Mouse (Mus musculus): Measurements from ENCODE around the gene Dnah2. TPM values are rescaled to one million over a fixed set of nuclear protein-coding genes. Genes with fewer than 3 reads are reported as not detected.

The Dnah2 gene
- polyA plus RNA-seq, 1 experiment from 2014 or later = 0.52 TPM

GRCm38 (mm10) chr11:69419813-69420553 lies 128.9 kb downstream of the Dnah2 start:
- peaks cover 28% of the 10 kb centered on the region for H3K27me3 ChIP-seq (replicated peaks; ENCODE audit: control insufficient read depth, insufficient read depth, low read length)
- peak overlapping the region; percentile 96 for H3K27ac ChIP-seq (ENCODE audit: low read depth, low read length)
- no peaks in the 10 kb centered on the region for H3K36me3 ChIP-seq (ENCODE audit: control insufficient read depth, insufficient read depth, low read length)
- WGBS = under 1% methylated on average over 31 of the region's 31 CpGs
- H3K9ac ChIP-seq (ENCODE audit: low read depth, low read length) = peak overlapping the region; percentile 59
- H3K4me1 ChIP-seq (replicated peaks; ENCODE audit: control insufficient read depth, insufficient read depth, low read length) = peaks cover 49% of the 10 kb centered on the region
- DNase-seq (ENCODE audit: low spot score) (peak; percentile 80), ATAC-seq (replicated peaks; ENCODE audit: low FRiP score) (peak; percentile 70)
- peak overlapping the region; percentile 58 for H3K4me3 ChIP-seq (ENCODE audit: low read depth, low read length)
- H3K9me3 ChIP-seq (ENCODE audit: control insufficient read depth, low read length) = no peaks in the 10 kb centered on the region
- H3K4me2 ChIP-seq = peak overlapping the region; percentile 93

GRCm38 (mm10) chr11:69419443-69419812 lies 129.5 kb downstream of the Dnah2 start:
- peak overlapping the region; percentile 59 for H3K9ac ChIP-seq (ENCODE audit: low read depth, low read length)
- peak overlapping the region; percentile 58 for H3K4me3 ChIP-seq (ENCODE audit: low read depth, low read length)
- under 1% methylated on average over 19 of the region's 19 CpGs for WGBS
- H3K27me3 ChIP-seq (replicated peaks; ENCODE audit: control insufficient read depth, insufficient read depth, low read length) = peaks cover 28% of the 10 kb centered on the region
- no peaks in the 10 kb centered on the region for H3K9me3 ChIP-seq (ENCODE audit: control insufficient read depth, low read length)
- H3K36me3 ChIP-seq (ENCODE audit: control insufficient read depth, insufficient read depth, low read length) = no peaks in the 10 kb centered on the region
- peak overlapping the region; percentile 96 for H3K27ac ChIP-seq (ENCODE audit: low read depth, low read length)
- DNase-seq (ENCODE audit: low spot score) = no peak
- H3K4me2 ChIP-seq = peak overlapping the region; percentile 93
- peaks cover 55% of the 10 kb centered on the region for H3K4me1 ChIP-seq (replicated peaks; ENCODE audit: control insufficient read depth, insufficient read depth, low read length)
- ATAC-seq (replicated peaks; ENCODE audit: low FRiP score) = no peak

- Histone ChIP-seq H3K9ac (ENCODE audit: low read depth, low read length) (peak overlapping the region; percentile 59), H3K27ac (ENCODE audit: low read depth, low read length) (peak overlapping the region; percentile 96), H3K36me3 (ENCODE audit: control insufficient read depth, insufficient read depth, low read length) (no peaks in the 10 kb centered on the region), H3K27me3 (replicated peaks; ENCODE audit: control insufficient read depth, insufficient read depth, low read length) (peaks cover 28% of the 10 kb centered on the region), H3K4me1 (replicated peaks; ENCODE audit: control insufficient read depth, insufficient read depth, low read length) (peaks cover 58% of the 10 kb centered on the region), H3K4me3 (ENCODE audit: low read depth, low read length) (peak overlapping the region; percentile 58), H3K9me3 (ENCODE audit: control insufficient read depth, low read length) (no peaks in the 10 kb centered on the region), H3K4me2 (peak overlapping the region; percentile 93)
- ATAC-seq (replicated peaks; ENCODE audit: low FRiP score) (peak; percentile 80), DNase-seq (ENCODE audit: low spot score) (peak; percentile 92)
- WGBS = under 1% methylated on average over 45 of the region's 45 CpGs
These were observed 130.1 kb downstream of the Dnah2 start for GRCm38 (mm10) chr11:69418481-69419442.

GRCm38 (mm10) chr11:69417449-69418384 lies 131.2 kb downstream of the Dnah2 start:
- H3K27me3 ChIP-seq (replicated peaks; ENCODE audit: control insufficient read depth, insufficient read depth, low read length) = peaks cover 23% of the 10 kb centered on the region
- under 1% methylated on average over 39 of the region's 39 CpGs for WGBS
- ATAC-seq (replicated peaks; ENCODE audit: low FRiP score) = peak; percentile 15

GRCm38 (mm10) chr11:69416921-69417448 lies 131.9 kb downstream of the Dnah2 start:
- 19% methylated on average over 8 of the region's 8 CpGs for WGBS
- peak overlapping the region; percentile 2; the same call in 1 of the 2 replicates for H3K9ac ChIP-seq (ENCODE audit: low read depth, low read length)

More at GRCm38 (mm10) chr11:69417449-69418384, 131.2 kb downstream of the Dnah2 start:
- H3K9ac ChIP-seq (ENCODE audit: low read depth, low read length) = peak overlapping the region; percentile 55
- peak; percentile 86 for DNase-seq (ENCODE audit: low spot score)
- peak overlapping the region; percentile 96 for H3K27ac ChIP-seq (ENCODE audit: low read depth, low read length)
- peak overlapping the region; percentile 93 for H3K4me2 ChIP-seq
- H3K4me3 ChIP-seq (ENCODE audit: low read depth, low read length) = peak overlapping the region; percentile 58
- H3K9me3 ChIP-seq (ENCODE audit: control insufficient read depth, low read length) = no peaks in the 10 kb centered on the region
- H3K4me1 ChIP-seq (replicated peaks; ENCODE audit: control insufficient read depth, insufficient read depth, low read length) = peaks cover 68% of the 10 kb centered on the region
- no peaks in the 10 kb centered on the region for H3K36me3 ChIP-seq (ENCODE audit: control insufficient read depth, insufficient read depth, low read length)

GRCm38 (mm10) chr11:69416509-69416908 lies 132.4 kb downstream of the Dnah2 start:
- 5% methylated on average over 4 of the region's 4 CpGs for WGBS
- peaks cover 11% of the 10 kb centered on the region for H3K27me3 ChIP-seq (replicated peaks; ENCODE audit: control insufficient read depth, insufficient read depth, low read length)
- H3K9ac ChIP-seq (ENCODE audit: low read depth, low read length) = 0 out of 2 replicates have a peak overlapping the region, but pooled peaks have one; percentile 2

More at GRCm38 (mm10) chr11:69416921-69417448, 131.9 kb downstream of the Dnah2 start:
- H3K36me3 ChIP-seq (ENCODE audit: control insufficient read depth, insufficient read depth, low read length) = no peaks in the 10 kb centered on the region
- H3K27ac ChIP-seq (ENCODE audit: low read depth, low read length) = peak overlapping the region; percentile 96
- peak overlapping the region; percentile 93 for H3K4me2 ChIP-seq
- DNase-seq (ENCODE audit: low spot score) = no peak
- H3K9me3 ChIP-seq (ENCODE audit: control insufficient read depth, low read length) = no peaks in the 10 kb centered on the region
- H3K4me1 ChIP-seq (replicated peaks; ENCODE audit: control insufficient read depth, insufficient read depth, low read length) = peaks cover 76% of the 10 kb centered on the region
- peaks cover 16% of the 10 kb centered on the region for H3K27me3 ChIP-seq (replicated peaks; ENCODE audit: control insufficient read depth, insufficient read depth, low read length)
- no peak for ATAC-seq (replicated peaks; ENCODE audit: low FRiP score)
- peak overlapping the region; percentile 64 for H3K4me3 ChIP-seq (ENCODE audit: low read depth, low read length)

GRCm38 (mm10) chr11:69415668-69416451 lies 133.1 kb downstream of the Dnah2 start:
- peak overlapping the region; percentile 64 for H3K4me3 ChIP-seq (ENCODE audit: low read depth, low read length)
- DNase-seq (ENCODE audit: low spot score) = peak; percentile 65
- peak overlapping the region; percentile 97 for H3K4me2 ChIP-seq
- no peak for ATAC-seq (replicated peaks; ENCODE audit: low FRiP score)
- H3K36me3 ChIP-seq (ENCODE audit: control insufficient read depth, insufficient read depth, low read length) = no peaks in the 10 kb centered on the region
- 2% methylated on average over 16 of the region's 25 CpGs for WGBS
- peak overlapping the region; percentile 96 for H3K27ac ChIP-seq (ENCODE audit: low read depth, low read length)
- H3K4me1 ChIP-seq (replicated peaks; ENCODE audit: control insufficient read depth, insufficient read depth, low read length) = peaks cover 73% of the 10 kb centered on the region
- no peaks in the 10 kb centered on the region for H3K9me3 ChIP-seq (ENCODE audit: control insufficient read depth, low read length)
- H3K9ac ChIP-seq (ENCODE audit: low read depth, low read length) = peak overlapping the region; percentile 81
- peaks cover 4% of the 10 kb centered on the region; the same call in 1 of the 2 replicates for H3K27me3 ChIP-seq (replicated peaks; ENCODE audit: control insufficient read depth, insufficient read depth, low read length)

More at GRCm38 (mm10) chr11:69416509-69416908, 132.4 kb downstream of the Dnah2 start:
- Histone ChIP-seq H3K4me3 (ENCODE audit: low read depth, low read length) (peak overlapping the region; percentile 64), H3K4me2 (peak overlapping the region; percentile 93), H3K36me3 (ENCODE audit: control insufficient read depth, insufficient read depth, low read length) (no peaks in the 10 kb centered on the region), H3K4me1 (replicated peaks; ENCODE audit: control insufficient read depth, insufficient read depth, low read length) (peaks cover 79% of the 10 kb centered on the region), H3K27ac (ENCODE audit: low read depth, low read length) (peak overlapping the region; percentile 96), H3K9me3 (ENCODE audit: control insufficient read depth, low read length) (no peaks in the 10 kb centered on the region)
- no peak for DNase-seq (ENCODE audit: low spot score)
- ATAC-seq (replicated peaks; ENCODE audit: low FRiP score) = no peak
